Mouse (Mus musculus) macrophage (primary cell): ENCODE measurements around the gene Srebf2. TPM values are rescaled to one million over a fixed set of nuclear protein-coding genes. Genes with fewer than 3 reads are reported as not detected.
"Not testable (repeated sequence)": the region's sequence is repeated elsewhere in the genome, so short reads cannot be mapped to it uniquely, and the experiment has no call there.

Experiments
- H3K27ac ChIP-seq: fragments of 350-480 bp; formaldehyde crosslinking; 2 replicates; pipeline ENCODE4 v1.9.0; 2021
- H3K36me3 ChIP-seq: fragments of 350-480 bp; formaldehyde crosslinking; 2 replicates; pipeline ENCODE4 v1.9.0; 2021; ENCODE audit errors: inconsistent target
- H3K4me3 ChIP-seq: fragments of 350-480 bp; formaldehyde crosslinking; 2 replicates; pipeline ENCODE4 v1.9.0; 2021; ENCODE audit errors: inconsistent target
- H3K79me2 ChIP-seq: fragments of 350-480 bp; formaldehyde crosslinking; 2 replicates; pipeline ENCODE4 v1.9.0; 2021; ENCODE audit errors: inconsistent target
- WGBS: methylation state at CpG from one replicate; pipeline ENCODE4 v1.1.7; 2026; ENCODE audit warnings: inconsistent platforms; ENCODE audit not compliant: missing documents; 5-methylcytosine and 5-hydroxymethylcytosine counted together
- polyA plus RNA-seq: library from polyadenylated mRNA; stranded (reverse); fragments of 250-400 nt; gene quantifications from 3 replicates; pipeline ENCODE4 v1.2.4, GENCODE M21; 2018; ENCODE audit warnings: inconsistent platforms

The Srebf2 gene
- polyA plus RNA-seq, 1 experiment from 2014 or later: 41.2 TPM

GRCm38 (mm10) chr15:82225769-82226168 lies 78.8 kb downstream of the Srebf2 start:
- 47% methylated on average over 3 of the region's 5 CpGs for WGBS
- Histone ChIP-seq H3K27ac (no peak overlapping the region), H3K36me3 (no peaks in the 10 kb centered on the region), H3K79me2 (no peaks in the 10 kb centered on the region), H3K4me3 (no peak overlapping the region)

- Histone ChIP-seq H3K79me2 (no peaks in the 10 kb centered on the region), H3K27ac (no peak overlapping the region), H3K36me3 (no peaks in the 10 kb centered on the region), H3K4me3 (no peak overlapping the region)
- 95% methylated on average over 11 of the region's 11 CpGs for WGBS
Observed at GRCm38 (mm10) chr15:82229542-82230045, 82.6 kb downstream of the Srebf2 start.

GRCm38 (mm10) chr15:82230098-82230611 lies 83.2 kb downstream of the Srebf2 start:
- H3K4me3 ChIP-seq: no peak overlapping the region
- H3K27ac ChIP-seq: no peak overlapping the region
- H3K36me3 ChIP-seq: no peaks in the 10 kb centered on the region
- 94% methylated on average over 6 of the region's 6 CpGs for WGBS
- no peaks in the 10 kb centered on the region for H3K79me2 ChIP-seq

GRCm38 (mm10) chr15:82231100-82231499 lies 84.1 kb downstream of the Srebf2 start:
- no peaks in the 10 kb centered on the region for H3K36me3 ChIP-seq
- H3K27ac ChIP-seq: no peak overlapping the region
- no peak overlapping the region for H3K4me3 ChIP-seq
- no peaks in the 10 kb centered on the region for H3K79me2 ChIP-seq
- 79% methylated on average over 2 of the region's 4 CpGs for WGBS

GRCm38 (mm10) chr15:82231591-82232378 lies 84.8 kb downstream of the Srebf2 start:
- no peak overlapping the region for H3K27ac ChIP-seq
- H3K4me3 ChIP-seq: no peak overlapping the region
- H3K79me2 ChIP-seq: no peaks in the 10 kb centered on the region
- WGBS: 73% methylated on average over 11 of the region's 11 CpGs
- no peaks in the 10 kb centered on the region for H3K36me3 ChIP-seq

- Histone ChIP-seq H3K27ac (no peak overlapping the region), H3K4me3 (no peak overlapping the region), H3K36me3 (no peaks in the 10 kb centered on the region), H3K79me2 (no peaks in the 10 kb centered on the region)
- WGBS: 96% methylated on average over 4 of the region's 4 CpGs
Observed at GRCm38 (mm10) chr15:82232651-82233050, 85.7 kb downstream of the Srebf2 start.

GRCm38 (mm10) chr15:82235661-82236060 lies 88.7 kb downstream of the Srebf2 start:
- 41% methylated on average over 10 of the region's 10 CpGs for WGBS
- Histone ChIP-seq H3K36me3 (no peaks in the 10 kb centered on the region), H3K27ac (no peak overlapping the region), H3K79me2 (no peaks in the 10 kb centered on the region), H3K4me3 (no peak overlapping the region)

GRCm38 (mm10) chr15:82236565-82236964 lies 89.6 kb downstream of the Srebf2 start:
- Histone ChIP-seq H3K79me2 (no peaks in the 10 kb centered on the region), H3K36me3 (no peaks in the 10 kb centered on the region), H3K27ac (no peak overlapping the region), H3K4me3 (no peak overlapping the region)
- WGBS: 37% methylated on average over 5 of the region's 5 CpGs

- Histone ChIP-seq H3K4me3 (peak overlapping the region; percentile 74), H3K36me3 (no peaks in the 10 kb centered on the region), H3K27ac (no peak overlapping the region), H3K79me2 (no peaks in the 10 kb centered on the region)
- 67% methylated on average over 3 of the region's 3 CpGs for WGBS
Observed at GRCm38 (mm10) chr15:82243311-82243710, 96.3 kb downstream of the Srebf2 start.

- H3K36me3 ChIP-seq: no peaks in the 10 kb centered on the region
- peak overlapping the region; percentile 37; the same call in 1 of the 2 replicates for H3K27ac ChIP-seq
- no peaks in the 10 kb centered on the region for H3K79me2 ChIP-seq
- H3K4me3 ChIP-seq: peak overlapping the region; percentile 74
- 3% methylated on average over 12 of the region's 12 CpGs for WGBS
Observed at GRCm38 (mm10) chr15:82243742-82244114, 96.7 kb downstream of the Srebf2 start.

- Histone ChIP-seq H3K27ac (peak within 1 kb of the TSS; percentile 37; the same call in 1 of the 2 replicates), H3K36me3 (no peaks in the 10 kb centered on the region), H3K4me3 (peak within 1 kb of the TSS; percentile 74), H3K79me2 (no peaks in the 10 kb centered on the region)
- under 1% methylated on average over 65 of the region's 65 CpGs for WGBS
Observed at GRCm38 (mm10) chr15:82244115-82244804, 97.3 kb downstream of the Srebf2 start, which contains the start of gene Cenpm. Cenpm (minus strand) TSS chr15:82244748.

- H3K27ac ChIP-seq: 0 out of 2 replicates have a peak overlapping the region, but pooled peaks have one; percentile 10
- peak overlapping the region; percentile 74; the same call in 1 of the 2 replicates for H3K4me3 ChIP-seq
- H3K36me3 ChIP-seq, H3K79me2 ChIP-seq: not testable (repeated sequence)
- 24% methylated on average over 9 of the region's 9 CpGs for WGBS
Observed at GRCm38 (mm10) chr15:82244805-82245161, 97.8 kb downstream of the Srebf2 start.

GRCm38 (mm10) chr15:82247131-82247776 lies 100.3 kb downstream of the Srebf2 start:
- H3K79me2 ChIP-seq: no peaks in the 10 kb centered on the region
- H3K27ac ChIP-seq: no peak overlapping the region
- H3K4me3 ChIP-seq: no peak overlapping the region
- 63% methylated on average over 3 of the region's 3 CpGs for WGBS
- no peaks in the 10 kb centered on the region for H3K36me3 ChIP-seq

- Histone ChIP-seq H3K79me2 (no peaks in the 10 kb centered on the region), H3K27ac (no peak overlapping the region), H3K36me3 (no peaks in the 10 kb centered on the region), H3K4me3 (no peak overlapping the region)
- 79% methylated on average over 3 of the region's 3 CpGs for WGBS
Observed at GRCm38 (mm10) chr15:82251579-82251978, 104.6 kb downstream of the Srebf2 start.
